Mouse (Mus musculus): Measurements from ENCODE around the gene Apod. TPM values are rescaled to one million over a fixed set of nuclear protein-coding genes. Genes with fewer than 3 reads are reported as not detected.
A peak's percentile ranks its signal among the peaks of the same experiment; 100 is the strongest.

Gene Apod
- polyA plus RNA-seq, 1 experiment from 2014 or later, result not detected

DNA sequence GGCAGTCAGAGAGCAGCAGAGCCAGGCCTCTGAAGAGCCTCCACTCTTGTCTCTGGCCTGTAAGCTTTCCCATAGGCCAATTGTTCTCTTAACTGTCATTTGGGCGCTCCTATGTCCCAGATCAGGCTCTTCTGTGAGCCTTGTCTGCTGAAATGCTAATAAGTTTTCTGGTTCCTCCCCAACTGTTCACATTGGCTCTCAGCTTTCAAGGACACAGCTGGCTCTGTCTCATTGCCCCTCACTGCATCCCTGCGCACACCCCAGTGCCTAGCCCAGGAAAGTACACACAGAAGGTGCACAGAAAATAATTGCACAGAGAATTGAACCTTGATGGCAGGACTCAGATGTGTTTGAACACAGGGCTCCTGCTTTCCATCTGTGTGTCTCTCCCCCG, 14.7 kb downstream of the Apod start:
- no peak overlapping the region for H3K9ac ChIP-seq (ENCODE audit: low read depth, low read length)
- WGBS (ENCODE audit: insufficient replicate concordance), result 59% methylated on average over 3 of the region's 3 CpGs
- H3K4me2 ChIP-seq (ENCODE audit: low read depth, low read length), result no peak overlapping the region
- H3K36me3 ChIP-seq (ENCODE audit: control insufficient read depth, insufficient read depth), result no peaks in the 10 kb centered on the region
- no peaks in the 10 kb centered on the region for H3K27me3 ChIP-seq (ENCODE audit: control insufficient read depth, insufficient read depth, low read depth, low read length)
- H3K9me3 ChIP-seq (replicated peaks; ENCODE audit: control insufficient read depth, low read length), result no peaks in the 10 kb centered on the region
- ATAC-seq (ENCODE audit: low read depth), result no peak
- no peaks in the 10 kb centered on the region for H3K4me1 ChIP-seq (ENCODE audit: control insufficient read depth, low read depth, low read length)
- H3K4me3 ChIP-seq (ENCODE audit: low read depth, low read length), result no peak overlapping the region
- no peak overlapping the region for H3K27ac ChIP-seq (ENCODE audit: low read length)

DNA sequence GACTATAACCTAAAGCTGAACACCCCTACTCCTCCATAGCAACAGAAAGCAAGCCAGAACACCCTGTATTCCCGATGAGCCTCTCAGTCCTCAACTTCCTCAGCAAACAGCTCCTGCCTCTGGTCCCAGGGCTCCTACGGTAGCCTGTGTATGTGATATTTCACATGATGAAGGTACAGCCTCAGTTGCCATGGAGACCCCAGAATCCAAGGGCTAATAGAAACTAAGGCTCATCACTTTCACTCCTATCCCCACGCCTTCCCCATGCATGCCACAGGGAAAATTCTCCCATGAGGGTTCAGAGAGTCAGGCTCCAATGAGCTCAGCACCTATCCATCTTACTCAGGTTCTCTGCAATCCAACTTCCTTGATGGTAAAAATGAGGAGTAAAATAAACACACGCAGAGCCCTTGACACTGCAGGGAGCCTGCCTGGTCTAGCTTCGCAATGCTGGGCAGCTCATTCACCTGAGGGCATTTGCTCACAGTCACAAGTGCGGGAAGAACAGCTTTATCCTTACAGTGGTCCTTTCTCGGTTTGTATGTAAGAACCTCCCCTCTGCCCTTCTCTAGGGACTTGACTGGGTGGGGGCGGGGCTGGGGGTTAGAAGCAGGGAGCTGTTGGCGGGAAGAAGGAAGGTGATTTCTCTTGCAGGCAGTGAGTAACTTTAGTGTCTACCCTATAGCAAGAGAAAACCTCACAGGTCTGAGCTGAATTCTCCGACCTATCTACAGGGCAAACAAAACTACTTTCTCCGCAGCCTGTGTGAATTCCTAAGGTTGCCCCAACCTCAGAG, 15.2 kb downstream of the Apod start:
- Histone ChIP-seq H3K4me1 (ENCODE audit: control insufficient read depth, low read depth, low read length) (no peaks in the 10 kb centered on the region), H3K4me2 (ENCODE audit: low read depth, low read length) (no peak overlapping the region), H3K27ac (ENCODE audit: low read length) (no peak overlapping the region), H3K9me3 (replicated peaks; ENCODE audit: control insufficient read depth, low read length) (no peaks in the 10 kb centered on the region), H3K36me3 (ENCODE audit: control insufficient read depth, insufficient read depth) (no peaks in the 10 kb centered on the region), H3K4me3 (ENCODE audit: low read depth, low read length) (no peak overlapping the region), H3K27me3 (ENCODE audit: control insufficient read depth, insufficient read depth, low read depth, low read length) (no peaks in the 10 kb centered on the region), H3K9ac (ENCODE audit: low read depth, low read length) (no peak overlapping the region)
- 46% methylated on average over 11 of the region's 11 CpGs for WGBS (ENCODE audit: insufficient replicate concordance)
- no peak for ATAC-seq (ENCODE audit: low read depth)

DNA sequence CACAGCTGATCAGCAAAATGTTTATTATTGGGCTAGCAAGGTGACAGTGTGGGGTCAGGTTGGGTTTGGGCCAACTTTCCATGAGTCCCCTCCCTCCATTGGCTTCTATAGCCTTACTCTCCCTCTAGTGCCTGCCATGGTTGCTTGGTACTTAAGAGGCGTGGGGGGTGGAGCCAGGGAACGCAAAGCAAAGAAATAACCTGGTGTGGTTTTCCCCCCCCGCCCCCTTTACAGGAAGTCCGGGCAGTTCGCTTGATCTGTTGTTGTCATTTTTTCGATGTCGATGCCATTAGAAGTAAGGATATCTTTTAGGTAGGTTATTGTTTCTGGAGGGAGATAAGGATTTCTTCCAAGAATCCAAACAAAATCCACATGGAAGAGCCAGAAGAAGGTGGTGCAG, 17.5 kb downstream of the Apod start:
- 49% methylated on average over 7 of the region's 7 CpGs for WGBS (ENCODE audit: insufficient replicate concordance)
- Histone ChIP-seq H3K4me3 (ENCODE audit: low read depth, low read length) (no peak overlapping the region), H3K4me2 (ENCODE audit: low read depth, low read length) (no peak overlapping the region), H3K9ac (ENCODE audit: low read depth, low read length) (no peak overlapping the region), H3K36me3 (ENCODE audit: control insufficient read depth, insufficient read depth) (no peaks in the 10 kb centered on the region), H3K27me3 (ENCODE audit: control insufficient read depth, insufficient read depth, low read depth, low read length) (no peaks in the 10 kb centered on the region), H3K4me1 (ENCODE audit: control insufficient read depth, low read depth, low read length) (no peaks in the 10 kb centered on the region), H3K27ac (ENCODE audit: low read length) (no peak overlapping the region), H3K9me3 (replicated peaks; ENCODE audit: control insufficient read depth, low read length) (no peaks in the 10 kb centered on the region)
- ATAC-seq (ENCODE audit: low read depth), result no peak

DNA sequence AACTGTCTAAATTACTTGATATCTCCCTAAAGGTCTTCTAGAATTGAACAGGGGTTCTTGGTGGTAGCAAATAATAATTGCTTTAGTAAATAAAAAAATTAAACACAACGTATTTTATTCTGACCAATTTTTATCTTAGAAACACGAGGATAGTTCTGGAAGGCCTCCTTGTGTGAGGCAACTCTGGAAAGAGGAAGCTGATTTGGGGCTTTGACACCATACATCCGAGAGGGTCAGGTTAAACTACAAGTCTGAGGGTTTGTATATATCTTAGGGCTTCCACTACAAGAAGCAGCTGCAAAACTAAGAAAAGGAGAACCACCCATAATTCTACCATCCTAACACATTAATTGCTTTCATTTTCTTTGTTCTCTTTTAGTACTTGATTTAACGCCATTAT, 20.8 kb downstream of the Apod start:
- no peak overlapping the region for H3K4me2 ChIP-seq (ENCODE audit: low read depth, low read length)
- H3K4me1 ChIP-seq (ENCODE audit: control insufficient read depth, low read depth, low read length), result no peaks in the 10 kb centered on the region; the same call in 1 of the 2 replicates
- H3K27me3 ChIP-seq (ENCODE audit: control insufficient read depth, insufficient read depth, low read depth, low read length), result no peaks in the 10 kb centered on the region
- H3K4me3 ChIP-seq (ENCODE audit: low read depth, low read length), result no peak overlapping the region
- H3K9ac ChIP-seq (ENCODE audit: low read depth, low read length), result no peak overlapping the region
- H3K36me3 ChIP-seq (ENCODE audit: control insufficient read depth, insufficient read depth), result no peaks in the 10 kb centered on the region
- H3K9me3 ChIP-seq (replicated peaks; ENCODE audit: control insufficient read depth, low read length), result no peaks in the 10 kb centered on the region
- ATAC-seq (ENCODE audit: low read depth), result no peak
- no peak overlapping the region for H3K27ac ChIP-seq (ENCODE audit: low read length)
- 15% methylated on average over 4 of the region's 4 CpGs for WGBS (ENCODE audit: insufficient replicate concordance)

DNA sequence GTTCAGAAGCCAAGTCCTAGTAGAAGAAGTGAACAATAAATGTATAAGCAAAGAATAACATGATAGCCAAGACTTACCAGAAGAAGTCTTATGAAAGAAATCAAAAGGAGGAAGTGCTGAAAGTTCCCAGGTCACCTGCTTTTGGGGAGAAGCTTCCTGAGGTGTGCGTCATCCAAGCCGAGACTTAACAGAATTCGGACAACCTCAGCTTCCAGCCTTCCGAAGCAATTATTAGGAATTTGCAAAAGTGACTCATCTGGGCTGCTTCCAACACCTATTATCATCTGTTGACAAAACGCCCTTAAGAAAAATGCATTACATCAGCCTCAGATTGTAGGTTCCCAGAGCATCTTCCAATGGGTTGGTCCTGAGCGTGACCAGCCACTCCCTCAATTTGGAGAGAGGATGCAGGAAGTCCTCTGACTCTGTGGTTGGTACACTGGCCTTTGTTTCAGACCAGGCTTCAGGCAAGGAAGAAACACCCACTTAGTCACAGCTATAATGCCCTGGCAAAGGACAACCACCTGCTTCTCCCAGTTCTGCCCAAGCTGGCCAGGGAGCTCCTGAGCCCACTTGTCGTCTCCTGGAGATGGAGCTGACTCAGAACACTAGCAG, 23.8 kb downstream of the Apod start:
- Histone ChIP-seq H3K4me2 (ENCODE audit: low read depth, low read length) (no peak overlapping the region), H3K9ac (ENCODE audit: low read depth, low read length) (no peak overlapping the region), H3K9me3 (replicated peaks; ENCODE audit: control insufficient read depth, low read length) (no peaks in the 10 kb centered on the region), H3K27ac (ENCODE audit: low read length) (no peak overlapping the region; the same call in 1 of the 2 replicates), H3K27me3 (ENCODE audit: control insufficient read depth, insufficient read depth, low read depth, low read length) (no peaks in the 10 kb centered on the region), H3K4me3 (ENCODE audit: low read depth, low read length) (no peak overlapping the region), H3K4me1 (ENCODE audit: control insufficient read depth, low read depth, low read length) (no peaks in the 10 kb centered on the region; the same call in 1 of the 2 replicates), H3K36me3 (ENCODE audit: control insufficient read depth, insufficient read depth) (no peaks in the 10 kb centered on the region)
- 44% methylated on average over 7 of the region's 7 CpGs for WGBS (ENCODE audit: insufficient replicate concordance)
- no peak for ATAC-seq (ENCODE audit: low read depth)

DNA sequence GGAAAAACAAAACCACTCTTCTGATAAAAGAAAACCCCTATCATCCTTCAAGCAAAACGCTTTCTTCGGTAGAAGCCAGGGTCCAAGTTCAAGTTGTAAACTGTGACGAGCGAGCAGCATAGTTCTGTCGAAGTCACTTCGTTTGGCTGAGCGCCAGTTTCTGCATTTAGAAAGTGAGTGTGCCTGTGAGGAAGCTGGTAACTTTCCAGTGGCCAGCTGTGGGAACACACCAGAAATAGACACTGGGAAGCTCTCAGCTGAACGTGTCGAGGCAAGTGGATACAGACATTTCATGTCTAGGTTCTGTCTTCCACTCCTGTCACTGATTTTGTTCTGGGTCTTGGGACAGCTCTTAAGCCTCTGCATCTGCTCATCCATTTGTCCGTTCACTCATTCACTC, 24.3 kb downstream of the Apod start:
- H3K36me3 ChIP-seq (ENCODE audit: control insufficient read depth, insufficient read depth), result no peaks in the 10 kb centered on the region

DNA sequence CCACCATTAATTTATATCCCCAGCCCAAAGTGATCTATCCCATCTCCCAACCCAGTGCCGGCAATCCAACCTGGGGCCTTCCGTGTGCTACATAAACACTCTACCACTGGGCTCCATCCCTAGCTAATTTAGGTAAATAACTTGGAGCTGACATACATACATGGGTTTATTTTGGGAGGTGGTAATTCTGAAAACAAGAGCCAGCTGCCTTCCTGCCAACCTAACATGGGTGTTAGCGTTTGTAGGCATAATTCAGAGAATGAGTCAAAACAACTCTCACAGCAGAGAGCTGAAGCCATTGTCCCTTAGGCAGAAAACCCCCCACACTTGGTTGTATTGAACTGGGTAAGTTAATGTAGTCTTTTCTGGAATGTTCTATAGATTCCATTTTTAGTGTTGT, 26.9 kb downstream of the Apod start:
- no peak overlapping the region for H3K4me3 ChIP-seq (ENCODE audit: low read depth, low read length)
- no peaks in the 10 kb centered on the region for H3K27me3 ChIP-seq (ENCODE audit: control insufficient read depth, insufficient read depth, low read depth, low read length)
- H3K27ac ChIP-seq (ENCODE audit: low read length), result no peak overlapping the region
- no peak overlapping the region for H3K9ac ChIP-seq (ENCODE audit: low read depth, low read length)
- no peaks in the 10 kb centered on the region for H3K36me3 ChIP-seq (ENCODE audit: control insufficient read depth, insufficient read depth)
- no peaks in the 10 kb centered on the region; the same call in 1 of the 2 replicates for H3K4me1 ChIP-seq (ENCODE audit: control insufficient read depth, low read depth, low read length)
- 74% methylated on average over 3 of the region's 3 CpGs for WGBS (ENCODE audit: insufficient replicate concordance)
- H3K9me3 ChIP-seq (replicated peaks; ENCODE audit: control insufficient read depth, low read length), result no peaks in the 10 kb centered on the region
- H3K4me2 ChIP-seq (ENCODE audit: low read depth, low read length), result no peak overlapping the region
- no peak for ATAC-seq (ENCODE audit: low read depth)

More for the DNA sequence above, 24.3 kb downstream of the Apod start:
- peak; percentile 51 for ATAC-seq (ENCODE audit: low read depth)
- Histone ChIP-seq H3K9me3 (replicated peaks; ENCODE audit: control insufficient read depth, low read length) (no peaks in the 10 kb centered on the region), H3K4me2 (ENCODE audit: low read depth, low read length) (no peak overlapping the region), H3K4me1 (ENCODE audit: control insufficient read depth, low read depth, low read length) (no peaks in the 10 kb centered on the region; the same call in 1 of the 2 replicates), H3K9ac (ENCODE audit: low read depth, low read length) (no peak overlapping the region), H3K4me3 (ENCODE audit: low read depth, low read length) (no peak overlapping the region), H3K27me3 (ENCODE audit: control insufficient read depth, insufficient read depth, low read depth, low read length) (no peaks in the 10 kb centered on the region), H3K27ac (ENCODE audit: low read length) (no peak overlapping the region; the same call in 1 of the 2 replicates)
- WGBS (ENCODE audit: insufficient replicate concordance), result 21% methylated on average over 10 of the region's 10 CpGs

DNA sequence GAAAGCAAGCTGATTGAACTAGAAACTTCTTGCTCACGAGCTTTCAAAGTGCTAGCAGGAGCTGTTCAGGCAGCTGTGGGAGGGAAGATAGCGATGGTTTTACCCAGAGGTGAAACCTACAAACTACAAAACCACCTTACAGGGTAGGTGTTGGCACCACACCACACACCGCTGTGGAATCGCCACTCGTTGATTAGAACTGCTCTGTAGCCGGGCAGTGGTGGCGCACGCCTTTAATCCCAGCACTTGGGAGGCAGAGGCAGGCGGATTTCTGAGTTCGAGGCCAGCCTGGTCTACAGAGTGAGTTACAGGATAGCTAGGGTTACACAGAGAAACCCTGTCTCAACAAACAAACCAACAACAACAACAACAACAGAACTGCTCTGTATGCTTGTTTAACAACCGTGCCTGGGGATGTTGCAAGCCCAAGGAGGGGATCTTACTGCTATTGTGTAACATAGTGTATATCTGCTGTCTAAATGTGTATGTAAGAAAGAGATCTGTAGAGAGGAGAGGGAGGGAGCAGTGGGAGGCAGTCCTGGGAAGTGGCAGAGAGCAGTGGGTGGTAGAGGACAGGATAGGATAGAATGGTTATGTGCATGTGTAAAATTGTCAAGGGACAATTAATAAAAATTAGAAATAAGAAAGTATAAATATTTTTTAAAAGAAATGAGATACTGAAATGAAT, 27.7 kb downstream of the Apod start:
- no peak for ATAC-seq (ENCODE audit: low read depth)
- whole genome bisulfite sequencing (ENCODE audit: insufficient replicate concordance), result 67% methylated on average over 11 of the region's 11 CpGs
- H3K4me2 ChIP-seq (ENCODE audit: low read depth, low read length), result no peak overlapping the region
- no peaks in the 10 kb centered on the region for H3K27me3 ChIP-seq (ENCODE audit: control insufficient read depth, insufficient read depth, low read depth, low read length)
- no peaks in the 10 kb centered on the region for H3K9me3 ChIP-seq (replicated peaks; ENCODE audit: control insufficient read depth, low read length)
- H3K4me1 ChIP-seq (ENCODE audit: control insufficient read depth, low read depth, low read length), result no peaks in the 10 kb centered on the region; the same call in 1 of the 2 replicates
- H3K9ac ChIP-seq (ENCODE audit: low read depth, low read length), result no peak overlapping the region
- no peak overlapping the region for H3K4me3 ChIP-seq (ENCODE audit: low read depth, low read length)
- no peak overlapping the region for H3K27ac ChIP-seq (ENCODE audit: low read length)
- H3K36me3 ChIP-seq (ENCODE audit: control insufficient read depth, insufficient read depth), result no peaks in the 10 kb centered on the region

DNA sequence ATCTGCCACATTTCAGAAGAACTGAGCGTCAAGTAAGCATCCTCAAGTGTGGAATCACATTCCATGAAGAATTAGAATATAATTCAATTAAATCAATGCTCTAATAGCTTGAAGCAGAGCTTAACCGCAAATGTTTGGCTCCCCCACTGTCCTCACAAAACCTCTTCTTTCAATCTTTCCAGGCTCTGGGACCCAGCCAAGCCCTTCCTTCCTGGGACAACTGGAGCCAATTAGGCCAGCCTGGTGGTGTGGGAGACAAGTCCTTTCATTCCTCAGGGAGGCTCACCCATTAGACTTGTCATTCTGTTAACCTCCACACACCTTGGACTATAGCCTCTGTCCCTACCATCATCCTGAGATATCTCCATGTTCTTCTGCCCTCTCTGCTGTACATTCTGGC, 32.6 kb downstream of the Apod start:
- no peaks in the 10 kb centered on the region for H3K9me3 ChIP-seq (replicated peaks; ENCODE audit: control insufficient read depth, low read length)

More for the DNA sequence above, 32.6 kb downstream of the Apod start:
- Histone ChIP-seq H3K36me3 (ENCODE audit: control insufficient read depth, insufficient read depth) (no peaks in the 10 kb centered on the region), H3K4me3 (ENCODE audit: low read depth, low read length) (no peak overlapping the region), H3K9ac (ENCODE audit: low read depth, low read length) (no peak overlapping the region), H3K27me3 (ENCODE audit: control insufficient read depth, insufficient read depth, low read depth, low read length) (no peaks in the 10 kb centered on the region), H3K27ac (ENCODE audit: low read length) (no peak overlapping the region), H3K4me2 (ENCODE audit: low read depth, low read length) (no peak overlapping the region), H3K4me1 (ENCODE audit: control insufficient read depth, low read depth, low read length) (no peaks in the 10 kb centered on the region)
- WGBS (ENCODE audit: insufficient replicate concordance), result 68% methylated on average over 2 of the region's 2 CpGs
- ATAC-seq (ENCODE audit: low read depth), result no peak
